Mouse (Mus musculus): ENCODE measurements around the gene Hes7. TPM values are rescaled to one million over a fixed set of nuclear protein-coding genes. Genes with fewer than 3 reads are reported as not detected.
A peak's percentile ranks its signal among the peaks of the same experiment; 100 is the strongest.

Gene Hes7
- total and polyA plus RNA-seq, 3 experiments: 0.08 to 1.4 TPM; not detected in 1

- TF ChIP-seq USF2 (IDR thresholded peaks at IDR 0.05; ENCODE audit: borderline replicate concordance in 1 of 2, insufficient read depth in 1 of 2, low read depth in 1 of 2, low read length in 2 of 2) (no peak), TAL1 (IDR thresholded peaks at IDR 0.05; ENCODE audit: low read length) (no peak), GATA1 (IDR thresholded peaks at IDR 0.05; ENCODE audit: low read depth, low read length) (no peak), MAZ (IDR thresholded peaks at IDR 0.05; ENCODE audit: low read depth, low read length) (peak; percentile 61; the same call in 1 of the 2 replicates), ELF1 (IDR thresholded peaks at IDR 0.05; ENCODE audit: low read depth, low read length) (0 out of 2 replicates have a peak, but pooled peaks have one; percentile 41), E2F4 (IDR thresholded peaks at IDR 0.05; ENCODE audit: borderline replicate concordance, low read depth, low read length) (no peak), SMC3 (IDR thresholded peaks at IDR 0.05; ENCODE audit: low read depth, low read length) (no peak), MYC (IDR thresholded peaks at IDR 0.05; ENCODE audit: low read depth, low read length) (0 out of 2 replicates have a peak, but pooled peaks have one; percentile 24), POLR2AphosphoS5 (IDR thresholded peaks at IDR 0.05; ENCODE audit: borderline replicate concordance, low read depth, low read length) (no peak), RCOR1 (IDR thresholded peaks at IDR 0.05; ENCODE audit: low read depth, low read length) (no peak), ZNF384 (IDR thresholded peaks at IDR 0.05; ENCODE audit: low read depth, low read length) (no peak), NRF1 (IDR thresholded peaks at IDR 0.05; ENCODE audit: insufficient read depth, low read depth, low read length, poor library complexity, severe bottlenecking) (no peak), TBP (IDR thresholded peaks at IDR 0.05; ENCODE audit: low read depth, low read length) (no peak)
These were observed 2.2 kb upstream of the Hes7 start (continued) for GRCm38 (mm10) chr11:69117737-69118695.

DNA sequence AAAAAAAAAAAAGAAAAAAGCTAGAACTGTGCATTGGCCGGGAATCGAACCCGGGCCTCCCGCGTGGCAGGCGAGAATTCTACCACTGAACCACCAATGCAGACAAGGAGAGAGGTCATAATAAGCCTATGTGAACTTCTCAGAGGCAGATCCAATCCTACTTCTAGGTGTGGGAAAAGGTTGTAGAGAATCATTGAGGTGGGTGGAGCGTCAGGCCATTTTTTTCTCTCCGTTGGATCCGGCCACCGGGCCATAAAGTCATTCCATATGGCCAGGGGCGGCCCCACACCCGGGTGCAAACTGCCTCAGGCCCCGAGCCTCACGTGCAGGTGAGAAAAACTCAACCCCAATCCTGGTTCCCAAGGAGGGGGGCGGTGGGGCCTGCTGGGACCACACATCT lies 1.4 kb upstream of the Hes7 start:
- H3K27me3 ChIP-seq (ENCODE audit: control insufficient read depth in 1 of 2, insufficient read depth in 2 of 2, low read length in 2 of 2): no peaks in the 10 kb centered on the region
- peaks cover 0 to 14% of the 10 kb centered on the region in 2 experiments; a peak in 2 of 4 replicates for H3K4me1 ChIP-seq (ENCODE audit: control insufficient read depth in 1 of 2, insufficient read depth in 2 of 2, low read length in 2 of 2)
- H3K36me3 ChIP-seq (ENCODE audit: control insufficient read depth in 1 of 2, insufficient read depth in 2 of 2, low read length in 2 of 2): peaks cover 0 to 9% of the 10 kb centered on the region in 2 experiments; a peak in 2 of 4 replicates
- peak; percentile 92 for DNase-seq (ENCODE audit: low read depth, low spot score)
- TF ChIP-seq NRF1 (IDR thresholded peaks at IDR 0.05; ENCODE audit: insufficient read depth, low read depth, low read length, poor library complexity, severe bottlenecking) (no peak), CHD1 (IDR thresholded peaks at IDR 0.05; ENCODE audit: low read depth, low read length) (no peak), ELF1 (IDR thresholded peaks at IDR 0.05; ENCODE audit: low read depth, low read length) (peak; percentile 78), HCFC1 (IDR thresholded peaks at IDR 0.05; ENCODE audit: low read depth, low read length) (0 out of 2 replicates have a peak, but pooled peaks have one; percentile 11), USF1 (IDR thresholded peaks at IDR 0.05; ENCODE audit: low read depth, low read length) (no peak), ZNF384 (IDR thresholded peaks at IDR 0.05; ENCODE audit: low read depth, low read length) (peak; percentile 92), GATA1 (IDR thresholded peaks at IDR 0.05; ENCODE audit: low read depth, low read length) (0 out of 2 replicates have a peak, but pooled peaks have one; percentile 27), MXI1 (IDR thresholded peaks at IDR 0.05; ENCODE audit: low read depth, low read length) (peak; percentile 15; the same call in 1 of the 2 replicates), TBP (IDR thresholded peaks at IDR 0.05; ENCODE audit: low read depth, low read length) (peak; percentile 100), BHLHE40 (IDR thresholded peaks at IDR 0.05; ENCODE audit: borderline replicate concordance, low read depth, low read length) (peak; percentile 40; the same call in 1 of the 2 replicates), RAD21 (IDR thresholded peaks at IDR 0.05; ENCODE audit: low read depth, low read length) (no peak), MAFK (IDR thresholded peaks at IDR 0.05; ENCODE audit: borderline replicate concordance, low read depth, low read length) (peak; percentile 99), SIN3A (IDR thresholded peaks at IDR 0.05; ENCODE audit: low read length) (peak; percentile 65; the same call in 1 of the 2 replicates), GABPA (IDR thresholded peaks at IDR 0.05; ENCODE audit: low read depth, low read length) (no peak), SMC3 (IDR thresholded peaks at IDR 0.05; ENCODE audit: low read depth, low read length) (no peak), USF2 (IDR thresholded peaks at IDR 0.05; ENCODE audit: borderline replicate concordance in 1 of 2, insufficient read depth in 1 of 2, low read depth in 1 of 2, low read length in 2 of 2) (no peak)
- no peak overlapping the region for H3K27ac ChIP-seq (ENCODE audit: control insufficient read depth, low read depth, low read length)
- H3K9me3 ChIP-seq (replicated peaks; ENCODE audit: insufficient read depth, low read length): no peaks in the 10 kb centered on the region
- peak overlapping the region; percentile 20 to 88 for H3K4me3 ChIP-seq (ENCODE audit: control insufficient read depth in 1 of 2, insufficient read depth in 1 of 2, low read depth in 2 of 2, low read length in 2 of 2)
- H3K79me2 ChIP-seq (ENCODE audit: control insufficient read depth, insufficient read depth, low read length, poor library complexity): no peaks in the 10 kb centered on the region; the same call in 1 of the 2 replicates
- peak overlapping the region; percentile 51 for H3K9ac ChIP-seq (ENCODE audit: control insufficient read depth, low read depth, low read length, poor library complexity, severe bottlenecking)
